Mouse (Mus musculus): ENCODE results near the gene Hoxd3. TPM values are rescaled to one million over a fixed set of nuclear protein-coding genes. Genes with fewer than 3 reads are reported as not detected.

Hoxd3 gene
- total and polyA plus RNA-seq, 3 experiments = not detected

GRCm38 (mm10) chr2:74689574-74690337 is 22.0 kb upstream of the Hoxd3 start:
- TF ChIP-seq RCOR1 (IDR thresholded peaks at IDR 0.05; ENCODE audit: low read depth, low read length) (no peak), POLR2AphosphoS5 (IDR thresholded peaks at IDR 0.05; ENCODE audit: borderline replicate concordance, low read depth, low read length) (no peak), SIN3A (IDR thresholded peaks at IDR 0.05; ENCODE audit: low read length) (no peak), MEF2A (IDR thresholded peaks at IDR 0.05; ENCODE audit: extremely low read depth, insufficient replicate concordance, low read depth, low read length, poor library complexity, severe bottlenecking) (no peak)
- Histone ChIP-seq H3K79me2 (ENCODE audit: control insufficient read depth, insufficient read depth, low read length, poor library complexity) (no peaks in the 10 kb centered on the region), H3K36me3 (ENCODE audit: control insufficient read depth in 1 of 2, insufficient read depth in 2 of 2, low read length in 2 of 2) (no peaks in the 10 kb centered on the region), H3K27ac (ENCODE audit: control insufficient read depth, low read depth, low read length) (no peak overlapping the region), H3K4me3 (ENCODE audit: control insufficient read depth in 1 of 2, insufficient read depth in 1 of 2, low read depth in 2 of 2, low read length in 2 of 2) (no peak overlapping the region), H3K27me3 (ENCODE audit: control insufficient read depth in 1 of 2, insufficient read depth in 2 of 2, low read length in 2 of 2) (no peaks in the 10 kb centered on the region; a peak in 1 of 4 replicates), H3K9ac (ENCODE audit: control insufficient read depth, low read depth, low read length, poor library complexity, severe bottlenecking) (no peak overlapping the region), H3K4me1 (ENCODE audit: control insufficient read depth in 1 of 2, insufficient read depth in 2 of 2, low read length in 2 of 2) (no peaks in the 10 kb centered on the region), H3K9me3 (replicated peaks; ENCODE audit: insufficient read depth, low read length) (no peaks in the 10 kb centered on the region)
- DNase-seq (ENCODE audit: low read depth, low spot score) = no peak

GRCm38 (mm10) chr2:74690338-74690716 is 21.4 kb upstream of the Hoxd3 start:
- Histone ChIP-seq H3K27me3 (ENCODE audit: control insufficient read depth in 1 of 2, insufficient read depth in 2 of 2, low read length in 2 of 2) (no peaks in the 10 kb centered on the region; a peak in 1 of 4 replicates), H3K4me1 (ENCODE audit: control insufficient read depth in 1 of 2, insufficient read depth in 2 of 2, low read length in 2 of 2) (no peaks in the 10 kb centered on the region), H3K9ac (ENCODE audit: control insufficient read depth, low read depth, low read length, poor library complexity, severe bottlenecking) (no peak overlapping the region), H3K36me3 (ENCODE audit: control insufficient read depth in 1 of 2, insufficient read depth in 2 of 2, low read length in 2 of 2) (no peaks in the 10 kb centered on the region), H3K79me2 (ENCODE audit: control insufficient read depth, insufficient read depth, low read length, poor library complexity) (no peaks in the 10 kb centered on the region), H3K9me3 (replicated peaks; ENCODE audit: insufficient read depth, low read length) (no peaks in the 10 kb centered on the region), H3K4me3 (ENCODE audit: control insufficient read depth in 1 of 2, insufficient read depth in 1 of 2, low read depth in 2 of 2, low read length in 2 of 2) (no peak overlapping the region), H3K27ac (ENCODE audit: control insufficient read depth, low read depth, low read length) (no peak overlapping the region)
- no peak for TF ChIP-seq MYB (IDR thresholded peaks at IDR 0.05; ENCODE audit: low read depth, low read length)
- TF ChIP-seq GATA1 (IDR thresholded peaks at IDR 0.05; ENCODE audit: low read depth, low read length) = no peak
- no peak for TF ChIP-seq POLR2A (IDR thresholded peaks at IDR 0.05; ENCODE audit: control insufficient read depth in 1 of 2, insufficient read depth in 1 of 2, low read depth in 1 of 2, low read length in 2 of 2, poor library complexity in 1 of 2)
- TF ChIP-seq RCOR1 (IDR thresholded peaks at IDR 0.05; ENCODE audit: low read depth, low read length) = no peak
- TF ChIP-seq USF1 (IDR thresholded peaks at IDR 0.05; ENCODE audit: low read depth, low read length) = no peak
- no peak for TF ChIP-seq TBP (IDR thresholded peaks at IDR 0.05; ENCODE audit: low read depth, low read length)
- TF ChIP-seq MAFK (IDR thresholded peaks at IDR 0.05; ENCODE audit: borderline replicate concordance, low read depth, low read length) = no peak
- TF ChIP-seq JUND (IDR thresholded peaks at IDR 0.05; ENCODE audit: low read depth, low read length) = no peak
- no peak for TF ChIP-seq TAL1 (IDR thresholded peaks at IDR 0.05; ENCODE audit: low read length)
- DNase-seq (ENCODE audit: low read depth, low spot score) = no peak
